Mouse (Mus musculus) thymus, postnatal 14 days (tissue): Measurements from ENCODE around the gene Fry.

Source experiments
- DNase-seq: peaks from one replicate; pipeline ENCODE4 v3.0.0; 2021

Fry gene

GRCm38 (mm10) chr5:150131166-150131565, 12.7 kb downstream of the Fry start:
- no peak for DNase-seq

- DNase-seq: no peak
Observed at GRCm38 (mm10) chr5:150134651-150135050, 16.2 kb downstream of the Fry start.

- no peak for DNase-seq
Observed at GRCm38 (mm10) chr5:150135529-150135928, 17.1 kb downstream of the Fry start.

- peak; percentile 31 for DNase-seq
Observed at GRCm38 (mm10) chr5:150137772-150138451, 19.5 kb downstream of the Fry start.

- no peak for DNase-seq
Observed at GRCm38 (mm10) chr5:150140513-150140912, 22.1 kb downstream of the Fry start.

- DNase-seq: no peak
Observed at GRCm38 (mm10) chr5:150145967-150146366, 27.5 kb downstream of the Fry start.

- no peak for DNase-seq
Observed at GRCm38 (mm10) chr5:150146612-150147011, 28.2 kb downstream of the Fry start.

- no peak for DNase-seq
Observed at GRCm38 (mm10) chr5:150149725-150150124, 31.3 kb downstream of the Fry start.

GRCm38 (mm10) chr5:150150986-150151385, 32.5 kb downstream of the Fry start:
- no peak for DNase-seq

GRCm38 (mm10) chr5:150152071-150152879, 33.8 kb downstream of the Fry start:
- DNase-seq: no peak

GRCm38 (mm10) chr5:150152880-150153281, 34.4 kb downstream of the Fry start:
- no peak for DNase-seq

- no peak for DNase-seq
Observed at GRCm38 (mm10) chr5:150155388-150155787, 36.9 kb downstream of the Fry start.

- DNase-seq: no peak
Observed at GRCm38 (mm10) chr5:150156063-150156786, 37.8 kb downstream of the Fry start.

- peak; percentile 61 for DNase-seq
Observed at GRCm38 (mm10) chr5:150157682-150158081, 39.2 kb downstream of the Fry start.

- DNase-seq: no peak
Observed at GRCm38 (mm10) chr5:150159151-150159550, 40.7 kb downstream of the Fry start.

GRCm38 (mm10) chr5:150161193-150161592, 42.7 kb downstream of the Fry start:
- DNase-seq: no peak

GRCm38 (mm10) chr5:150161898-150162297, 43.5 kb downstream of the Fry start:
- no peak for DNase-seq

- DNase-seq: no peak
Observed at GRCm38 (mm10) chr5:150164671-150165070, 46.2 kb downstream of the Fry start.

- DNase-seq: no peak
Observed at GRCm38 (mm10) chr5:150166811-150167210, 48.4 kb downstream of the Fry start.

GRCm38 (mm10) chr5:150167287-150167686, 48.8 kb downstream of the Fry start:
- no peak for DNase-seq

GRCm38 (mm10) chr5:150168712-150169111, 50.3 kb downstream of the Fry start:
- peak; percentile 62 for DNase-seq

GRCm38 (mm10) chr5:150171562-150171961, 53.1 kb downstream of the Fry start:
- no peak for DNase-seq

- no peak for DNase-seq
Observed at GRCm38 (mm10) chr5:150173869-150174268, 55.4 kb downstream of the Fry start.

- no peak for DNase-seq
Observed at GRCm38 (mm10) chr5:150174950-150175349, 56.5 kb downstream of the Fry start.
